Mouse (Mus musculus) forelimb bud, embryonic 11.5 days (tissue): ENCODE measurements around the gene Dtx3.
A peak's percentile ranks its signal among the peaks of the same experiment; 100 is the strongest.
"Not testable (repeated sequence)": the region's sequence is repeated elsewhere in the genome, so short reads cannot be mapped to it uniquely, and the experiment has no call there.

Experiments
- DNase-seq: peaks from one replicate; pipeline ENCODE4 v3.0.0-alpha.2; 2012; ENCODE audit warnings: low read depth, low spot score

The Dtx3 gene

GRCm38 (mm10) chr10:127204589-127204988 lies 9.1 kb upstream of the Dtx3 start:
- no peak for DNase-seq

- no peak for DNase-seq
Observed at GRCm38 (mm10) chr10:127203106-127203505, 7.6 kb upstream of the Dtx3 start.

- no peak for DNase-seq
Observed at GRCm38 (mm10) chr10:127200279-127200678, 4.8 kb upstream of the Dtx3 start.

GRCm38 (mm10) chr10:127199474-127199873 lies 3.9 kb upstream of the Dtx3 start:
- DNase-seq = no peak

- no peak for DNase-seq
Observed at GRCm38 (mm10) chr10:127199068-127199467, 3.5 kb upstream of the Dtx3 start.

- DNase-seq = no peak
Observed at GRCm38 (mm10) chr10:127198492-127198891, 3.0 kb upstream of the Dtx3 start.

- no peak for DNase-seq
Observed at GRCm38 (mm10) chr10:127197505-127198110, 2.1 kb upstream of the Dtx3 start.

GRCm38 (mm10) chr10:127197104-127197503 lies 1.6 kb upstream of the Dtx3 start:
- no peak for DNase-seq

- peak; percentile 54 for DNase-seq
Observed at GRCm38 (mm10) chr10:127196392-127196791, 864 bp upstream of the Dtx3 start.

GRCm38 (mm10) chr10:127194428-127195327 lies 850 bp downstream of the Dtx3 start:
- no peak for DNase-seq

- no peak for DNase-seq
Observed at GRCm38 (mm10) chr10:127193011-127193410, 2.5 kb downstream of the Dtx3 start.

- not testable (repeated sequence) for DNase-seq
Observed at GRCm38 (mm10) chr10:127192057-127192328, 3.5 kb downstream of the Dtx3 start.

- DNase-seq = no peak
Observed at GRCm38 (mm10) chr10:127191191-127192056, 4.1 kb downstream of the Dtx3 start.

- no peak for DNase-seq
Observed at GRCm38 (mm10) chr10:127190398-127191190, 4.9 kb downstream of the Dtx3 start.

GRCm38 (mm10) chr10:127189651-127190381 lies 5.7 kb downstream of the Dtx3 start, which contains the start of gene Arhgef25:
Arhgef25 (minus strand) TSS chr10:127190083.
- no peak for DNase-seq

GRCm38 (mm10) chr10:127189116-127189650 lies 6.3 kb downstream of the Dtx3 start:
- no peak for DNase-seq

- peak; percentile 86 for DNase-seq
Observed at GRCm38 (mm10) chr10:127188465-127189115, 6.9 kb downstream of the Dtx3 start.

GRCm38 (mm10) chr10:127188079-127188453 lies 7.5 kb downstream of the Dtx3 start:
- DNase-seq = no peak

GRCm38 (mm10) chr10:127187371-127188078 lies 8.0 kb downstream of the Dtx3 start:
- no peak for DNase-seq
